Mouse (Mus musculus): ENCODE measurements around the gene Gfra1. TPM values are rescaled to one million over a fixed set of nuclear protein-coding genes. Genes with fewer than 3 reads are reported as not detected.

Gene Gfra1
- polyA plus RNA-seq, 1 experiment from 2014 or later: 10.7 TPM

GRCm38 (mm10) chr19:58288145-58288544, 167.6 kb downstream of the Gfra1 start:
- no peak overlapping the region for H3K4me3 ChIP-seq (ENCODE audit: low read depth, low read length)
- H3K9ac ChIP-seq (ENCODE audit: low read depth, low read length): no peak overlapping the region
- no peak overlapping the region for H3K27ac ChIP-seq (ENCODE audit: low read depth, low read length)
- no peaks in the 10 kb centered on the region for H3K9me3 ChIP-seq (ENCODE audit: control insufficient read depth, low read length)
- no peaks in the 10 kb centered on the region for H3K4me1 ChIP-seq (replicated peaks; ENCODE audit: control insufficient read depth, insufficient read depth, low read length)
- ATAC-seq (replicated peaks; ENCODE audit: low FRiP score): no peak
- H3K4me2 ChIP-seq: no peak overlapping the region
- H3K36me3 ChIP-seq (ENCODE audit: control insufficient read depth, insufficient read depth, low read length): no peaks in the 10 kb centered on the region
- no peaks in the 10 kb centered on the region for H3K27me3 ChIP-seq (replicated peaks; ENCODE audit: control insufficient read depth, insufficient read depth, low read length)
- DNase-seq (ENCODE audit: low spot score): no peak
- WGBS: 83% methylated on average over 6 of the region's 6 CpGs

DNA sequence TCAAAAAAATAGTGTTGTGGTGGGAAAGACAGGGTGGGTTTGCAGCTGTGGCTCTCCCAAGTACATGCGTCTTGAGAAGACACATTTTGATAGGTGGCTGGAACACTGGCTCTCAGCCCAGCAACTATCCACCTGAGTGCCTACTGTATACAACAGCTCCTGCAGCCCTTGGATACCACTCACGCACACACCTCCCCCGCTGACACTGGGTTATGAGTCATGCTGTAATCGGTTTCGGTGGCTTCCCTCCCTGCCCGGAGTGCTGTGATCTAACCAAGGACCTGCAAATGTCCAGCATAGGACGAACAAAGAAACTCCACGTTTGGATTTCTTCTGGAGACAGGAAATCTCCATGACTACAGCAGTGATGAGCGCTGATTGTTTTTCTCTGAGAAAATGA, 180.4 kb downstream of the Gfra1 start:
- no peak for ATAC-seq (replicated peaks; ENCODE audit: low FRiP score)
- no peak overlapping the region for H3K4me2 ChIP-seq
- 66% methylated on average over 9 of the region's 9 CpGs for WGBS
- no peak overlapping the region for H3K27ac ChIP-seq (ENCODE audit: low read depth, low read length)
- DNase-seq (ENCODE audit: low spot score): no peak
- H3K27me3 ChIP-seq (replicated peaks; ENCODE audit: control insufficient read depth, insufficient read depth, low read length): no peaks in the 10 kb centered on the region
- no peak overlapping the region for H3K4me3 ChIP-seq (ENCODE audit: low read depth, low read length)
- no peaks in the 10 kb centered on the region for H3K4me1 ChIP-seq (replicated peaks; ENCODE audit: control insufficient read depth, insufficient read depth, low read length)
- no peaks in the 10 kb centered on the region for H3K36me3 ChIP-seq (ENCODE audit: control insufficient read depth, insufficient read depth, low read length)
- H3K9me3 ChIP-seq (ENCODE audit: control insufficient read depth, low read length): no peaks in the 10 kb centered on the region
- H3K9ac ChIP-seq (ENCODE audit: low read depth, low read length): no peak overlapping the region

- no peaks in the 10 kb centered on the region for H3K27me3 ChIP-seq (replicated peaks; ENCODE audit: control insufficient read depth, insufficient read depth, low read length)
- 88% methylated on average over 8 of the region's 8 CpGs for WGBS
- no peaks in the 10 kb centered on the region for H3K9me3 ChIP-seq (ENCODE audit: control insufficient read depth, low read length)
- H3K36me3 ChIP-seq (ENCODE audit: control insufficient read depth, insufficient read depth, low read length): no peaks in the 10 kb centered on the region
- H3K4me1 ChIP-seq (replicated peaks; ENCODE audit: control insufficient read depth, insufficient read depth, low read length): no peaks in the 10 kb centered on the region
- no peak for ATAC-seq (replicated peaks; ENCODE audit: low FRiP score)
- no peak for DNase-seq (ENCODE audit: low spot score)
- no peak overlapping the region for H3K9ac ChIP-seq (ENCODE audit: low read depth, low read length)
- H3K4me3 ChIP-seq (ENCODE audit: low read depth, low read length): no peak overlapping the region
- no peak overlapping the region for H3K4me2 ChIP-seq
- no peak overlapping the region for H3K27ac ChIP-seq (ENCODE audit: low read depth, low read length)
Measured at GRCm38 (mm10) chr19:58271815-58272214, 183.9 kb downstream of the Gfra1 start.

GRCm38 (mm10) chr19:58270778-58271177, 184.9 kb downstream of the Gfra1 start:
- Histone ChIP-seq H3K4me1 (replicated peaks; ENCODE audit: control insufficient read depth, insufficient read depth, low read length) (no peaks in the 10 kb centered on the region), H3K4me2 (no peak overlapping the region), H3K9me3 (ENCODE audit: control insufficient read depth, low read length) (no peaks in the 10 kb centered on the region), H3K27ac (ENCODE audit: low read depth, low read length) (no peak overlapping the region), H3K9ac (ENCODE audit: low read depth, low read length) (no peak overlapping the region), H3K4me3 (ENCODE audit: low read depth, low read length) (no peak overlapping the region), H3K36me3 (ENCODE audit: control insufficient read depth, insufficient read depth, low read length) (no peaks in the 10 kb centered on the region), H3K27me3 (replicated peaks; ENCODE audit: control insufficient read depth, insufficient read depth, low read length) (no peaks in the 10 kb centered on the region)
- ATAC-seq (replicated peaks; ENCODE audit: low FRiP score): no peak
- DNase-seq (ENCODE audit: low spot score): no peak
- 82% methylated on average over 5 of the region's 5 CpGs for WGBS

GRCm38 (mm10) chr19:58268476-58268875, 187.2 kb downstream of the Gfra1 start:
- H3K27ac ChIP-seq (ENCODE audit: low read depth, low read length): no peak overlapping the region
- 85% methylated on average over 4 of the region's 4 CpGs for WGBS
- no peaks in the 10 kb centered on the region for H3K9me3 ChIP-seq (ENCODE audit: control insufficient read depth, low read length)
- no peak overlapping the region for H3K4me3 ChIP-seq (ENCODE audit: low read depth, low read length)
- ATAC-seq (replicated peaks; ENCODE audit: low FRiP score): no peak
- no peak overlapping the region for H3K4me2 ChIP-seq
- no peaks in the 10 kb centered on the region for H3K4me1 ChIP-seq (replicated peaks; ENCODE audit: control insufficient read depth, insufficient read depth, low read length)
- H3K27me3 ChIP-seq (replicated peaks; ENCODE audit: control insufficient read depth, insufficient read depth, low read length): no peaks in the 10 kb centered on the region
- H3K36me3 ChIP-seq (ENCODE audit: control insufficient read depth, insufficient read depth, low read length): no peaks in the 10 kb centered on the region
- no peak for DNase-seq (ENCODE audit: low spot score)
- no peak overlapping the region for H3K9ac ChIP-seq (ENCODE audit: low read depth, low read length)

GRCm38 (mm10) chr19:58266600-58266999, 189.1 kb downstream of the Gfra1 start:
- Histone ChIP-seq H3K4me1 (replicated peaks; ENCODE audit: control insufficient read depth, insufficient read depth, low read length) (no peaks in the 10 kb centered on the region), H3K4me2 (no peak overlapping the region), H3K9ac (ENCODE audit: low read depth, low read length) (no peak overlapping the region), H3K27me3 (replicated peaks; ENCODE audit: control insufficient read depth, insufficient read depth, low read length) (no peaks in the 10 kb centered on the region), H3K27ac (ENCODE audit: low read depth, low read length) (no peak overlapping the region), H3K4me3 (ENCODE audit: low read depth, low read length) (no peak overlapping the region), H3K9me3 (ENCODE audit: control insufficient read depth, low read length) (no peaks in the 10 kb centered on the region), H3K36me3 (ENCODE audit: control insufficient read depth, insufficient read depth, low read length) (no peaks in the 10 kb centered on the region)
- DNase-seq (ENCODE audit: low spot score) (no peak), ATAC-seq (replicated peaks; ENCODE audit: low FRiP score) (no peak)
- WGBS: 51% methylated on average over 7 of the region's 7 CpGs

DNA sequence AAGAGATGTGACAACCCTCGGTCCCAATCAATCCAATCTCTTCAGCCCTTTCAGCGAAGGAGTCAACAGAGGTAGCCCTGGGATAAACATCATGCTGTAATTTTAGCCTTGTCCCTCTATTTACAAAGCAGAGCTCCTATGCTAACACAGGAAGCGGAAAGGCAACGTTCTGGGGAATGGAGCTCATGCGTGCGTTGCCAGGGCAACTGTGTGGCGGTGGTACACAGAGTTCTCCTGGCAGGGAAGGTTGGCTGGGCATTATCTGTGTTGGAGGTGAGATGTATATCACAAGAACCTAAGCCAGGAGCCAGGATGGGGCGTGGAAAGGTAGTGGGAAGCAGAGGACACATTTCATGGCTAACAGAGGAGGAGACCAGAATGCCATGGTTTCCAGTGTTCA, 194.8 kb downstream of the Gfra1 start:
- Histone ChIP-seq H3K4me2 (no peak overlapping the region), H3K9ac (ENCODE audit: low read depth, low read length) (no peak overlapping the region), H3K9me3 (ENCODE audit: control insufficient read depth, low read length) (no peaks in the 10 kb centered on the region), H3K27ac (ENCODE audit: low read depth, low read length) (no peak overlapping the region), H3K27me3 (replicated peaks; ENCODE audit: control insufficient read depth, insufficient read depth, low read length) (no peaks in the 10 kb centered on the region), H3K4me3 (ENCODE audit: low read depth, low read length) (no peak overlapping the region), H3K36me3 (ENCODE audit: control insufficient read depth, insufficient read depth, low read length) (no peaks in the 10 kb centered on the region), H3K4me1 (replicated peaks; ENCODE audit: control insufficient read depth, insufficient read depth, low read length) (no peaks in the 10 kb centered on the region)
- ATAC-seq (replicated peaks; ENCODE audit: low FRiP score): no peak
- WGBS: 76% methylated on average over 8 of the region's 8 CpGs
- no peak for DNase-seq (ENCODE audit: low spot score)

GRCm38 (mm10) chr19:58259250-58259649, 196.5 kb downstream of the Gfra1 start:
- Histone ChIP-seq H3K9me3 (ENCODE audit: control insufficient read depth, low read length) (no peaks in the 10 kb centered on the region), H3K4me3 (ENCODE audit: low read depth, low read length) (no peak overlapping the region), H3K27me3 (replicated peaks; ENCODE audit: control insufficient read depth, insufficient read depth, low read length) (no peaks in the 10 kb centered on the region), H3K4me1 (replicated peaks; ENCODE audit: control insufficient read depth, insufficient read depth, low read length) (no peaks in the 10 kb centered on the region), H3K36me3 (ENCODE audit: control insufficient read depth, insufficient read depth, low read length) (no peaks in the 10 kb centered on the region), H3K4me2 (no peak overlapping the region), H3K27ac (ENCODE audit: low read depth, low read length) (no peak overlapping the region), H3K9ac (ENCODE audit: low read depth, low read length) (no peak overlapping the region)
- no peak for ATAC-seq (replicated peaks; ENCODE audit: low FRiP score)
- DNase-seq (ENCODE audit: low spot score): no peak
- 76% methylated on average over 2 of the region's 2 CpGs for WGBS

GRCm38 (mm10) chr19:58256485-58256884, 199.2 kb downstream of the Gfra1 start:
- Histone ChIP-seq H3K27me3 (replicated peaks; ENCODE audit: control insufficient read depth, insufficient read depth, low read length) (no peaks in the 10 kb centered on the region), H3K4me3 (ENCODE audit: low read depth, low read length) (no peak overlapping the region), H3K9me3 (ENCODE audit: control insufficient read depth, low read length) (no peaks in the 10 kb centered on the region), H3K9ac (ENCODE audit: low read depth, low read length) (no peak overlapping the region), H3K27ac (ENCODE audit: low read depth, low read length) (no peak overlapping the region), H3K4me1 (replicated peaks; ENCODE audit: control insufficient read depth, insufficient read depth, low read length) (no peaks in the 10 kb centered on the region), H3K36me3 (ENCODE audit: control insufficient read depth, insufficient read depth, low read length) (no peaks in the 10 kb centered on the region), H3K4me2 (no peak overlapping the region)
- no peak for ATAC-seq (replicated peaks; ENCODE audit: low FRiP score)
- WGBS: 86% methylated on average over 3 of the region's 3 CpGs
- no peak for DNase-seq (ENCODE audit: low spot score)
